Mouse (Mus musculus): ENCODE measurements around the gene Ybx3.

Gene Ybx3

DNA sequence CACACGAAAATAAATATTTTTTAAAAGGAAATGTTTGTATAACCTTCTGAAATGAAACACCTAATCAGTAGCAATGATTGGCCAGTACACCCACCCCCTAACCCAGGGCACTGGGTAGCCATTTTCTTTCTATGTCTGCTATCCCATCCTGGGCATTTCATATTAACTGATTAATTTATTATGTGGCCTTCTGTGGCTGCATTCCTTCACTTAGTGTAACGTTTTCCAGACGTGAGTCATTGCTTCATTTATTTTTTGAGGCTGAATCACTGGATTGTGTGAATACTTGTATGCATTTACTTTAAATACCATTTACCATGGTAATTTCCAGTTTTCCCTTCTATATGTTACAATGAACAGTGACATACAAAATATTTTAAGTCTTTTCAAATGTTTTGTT lies 48.2 kb downstream of the Ybx3 start:
- in situ Hi-C loops (cut with MboI; ENCODE audit: low sequenced_read_pairs) = no loop called here

DNA sequence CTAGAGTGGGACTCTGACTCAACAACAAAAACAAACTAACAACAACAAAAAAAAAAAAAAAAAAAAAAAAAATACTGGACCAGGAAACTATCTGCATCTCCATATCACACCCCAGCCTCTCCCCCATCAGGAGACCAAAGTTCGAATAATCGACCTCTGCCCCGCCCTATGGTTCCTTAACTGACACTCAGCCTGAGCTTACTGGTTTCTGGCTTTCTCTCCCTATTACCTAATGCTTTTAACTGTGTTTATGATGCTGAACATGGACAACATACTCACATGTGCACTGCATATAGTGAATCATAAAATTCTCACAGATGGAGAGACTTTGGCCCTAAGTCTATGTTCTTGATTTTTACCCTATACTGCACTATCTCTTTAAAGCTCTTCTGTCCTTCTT lies 49.0 kb downstream of the Ybx3 start:
- in situ Hi-C loops (cut with MboI; ENCODE audit: low sequenced_read_pairs) = no loop called here

DNA sequence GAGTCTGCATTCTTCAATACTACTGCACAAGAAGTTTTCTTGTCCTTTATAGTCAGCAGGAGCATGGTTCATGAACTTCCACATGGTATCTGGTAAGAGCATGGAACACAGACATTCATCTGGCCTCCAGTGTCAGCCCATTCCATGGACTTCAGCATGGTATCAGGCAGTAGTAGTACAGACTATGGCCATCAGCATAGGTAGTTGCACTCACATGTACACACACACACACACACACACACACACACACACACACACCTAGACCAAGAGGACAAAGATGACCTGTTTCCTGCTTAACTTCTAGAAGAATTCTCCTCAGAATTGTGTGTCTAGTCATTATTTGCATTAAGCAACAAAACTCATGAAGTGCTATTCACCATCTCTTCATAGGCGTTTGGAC lies 49.5 kb downstream of the Ybx3 start:
- in situ Hi-C loops (cut with MboI; ENCODE audit: low sequenced_read_pairs) = no loop called here

DNA sequence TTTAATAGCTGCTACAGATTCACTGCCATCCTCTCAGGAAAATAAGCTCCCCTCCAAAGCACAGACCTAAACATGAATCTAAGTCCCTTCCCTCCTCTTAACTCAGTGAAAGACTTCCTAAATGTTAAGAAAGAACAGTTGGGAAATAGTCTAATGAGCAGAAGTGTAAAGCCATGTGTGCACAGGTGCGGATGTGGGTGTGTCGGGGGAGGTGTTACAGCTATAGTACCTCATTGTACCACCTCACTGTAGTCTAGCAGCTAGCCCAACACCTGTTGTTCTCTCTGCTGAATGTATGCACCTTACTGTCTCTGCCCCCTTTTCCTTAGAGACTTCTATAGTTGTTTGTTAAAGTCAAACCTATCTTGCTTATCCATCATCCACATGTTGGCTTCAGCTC lies 61.2 kb downstream of the Ybx3 start:
- in situ Hi-C loops (cut with MboI; ENCODE audit: low sequenced_read_pairs) = no loop called here

DNA sequence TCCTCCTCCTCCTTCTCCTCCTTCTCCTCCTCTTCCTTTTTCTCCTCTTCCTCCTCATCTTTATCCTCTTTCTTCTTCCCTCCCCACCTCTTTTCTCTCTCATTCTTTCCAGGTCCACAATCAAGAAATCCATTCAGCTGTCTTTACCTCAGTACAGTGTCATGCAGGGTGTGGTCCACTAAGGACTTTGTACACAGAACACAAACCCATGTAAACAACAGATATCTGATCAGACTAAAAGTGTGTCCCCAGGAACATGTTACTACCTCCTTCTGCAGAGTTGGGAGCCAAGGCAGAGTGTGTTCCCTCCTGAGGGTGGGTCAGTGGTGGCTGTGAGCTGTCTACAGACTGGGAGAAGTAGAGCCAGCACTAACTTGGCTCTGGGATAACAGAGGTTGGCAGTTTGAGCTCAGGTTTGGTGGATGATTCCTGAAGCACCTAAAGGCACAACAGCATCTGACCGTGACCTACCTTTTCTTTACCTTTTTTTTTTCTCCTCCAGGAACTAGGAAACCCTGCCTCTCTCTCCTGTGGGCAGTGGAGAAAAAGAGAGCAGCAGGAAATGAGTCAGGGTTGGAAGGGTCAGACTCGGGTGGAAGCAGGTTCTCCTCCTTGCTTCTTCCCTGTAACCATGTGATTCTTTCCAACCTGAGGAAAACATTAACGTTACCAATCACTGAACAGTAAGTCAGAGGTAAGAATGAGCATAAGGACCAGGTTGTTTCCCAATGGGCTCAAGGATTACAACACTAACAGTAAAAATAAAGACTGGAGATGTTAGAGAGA lies 66.2 kb downstream of the Ybx3 start:
- in situ Hi-C loops (cut with MboI; ENCODE audit: low sequenced_read_pairs) = no loop called here

DNA sequence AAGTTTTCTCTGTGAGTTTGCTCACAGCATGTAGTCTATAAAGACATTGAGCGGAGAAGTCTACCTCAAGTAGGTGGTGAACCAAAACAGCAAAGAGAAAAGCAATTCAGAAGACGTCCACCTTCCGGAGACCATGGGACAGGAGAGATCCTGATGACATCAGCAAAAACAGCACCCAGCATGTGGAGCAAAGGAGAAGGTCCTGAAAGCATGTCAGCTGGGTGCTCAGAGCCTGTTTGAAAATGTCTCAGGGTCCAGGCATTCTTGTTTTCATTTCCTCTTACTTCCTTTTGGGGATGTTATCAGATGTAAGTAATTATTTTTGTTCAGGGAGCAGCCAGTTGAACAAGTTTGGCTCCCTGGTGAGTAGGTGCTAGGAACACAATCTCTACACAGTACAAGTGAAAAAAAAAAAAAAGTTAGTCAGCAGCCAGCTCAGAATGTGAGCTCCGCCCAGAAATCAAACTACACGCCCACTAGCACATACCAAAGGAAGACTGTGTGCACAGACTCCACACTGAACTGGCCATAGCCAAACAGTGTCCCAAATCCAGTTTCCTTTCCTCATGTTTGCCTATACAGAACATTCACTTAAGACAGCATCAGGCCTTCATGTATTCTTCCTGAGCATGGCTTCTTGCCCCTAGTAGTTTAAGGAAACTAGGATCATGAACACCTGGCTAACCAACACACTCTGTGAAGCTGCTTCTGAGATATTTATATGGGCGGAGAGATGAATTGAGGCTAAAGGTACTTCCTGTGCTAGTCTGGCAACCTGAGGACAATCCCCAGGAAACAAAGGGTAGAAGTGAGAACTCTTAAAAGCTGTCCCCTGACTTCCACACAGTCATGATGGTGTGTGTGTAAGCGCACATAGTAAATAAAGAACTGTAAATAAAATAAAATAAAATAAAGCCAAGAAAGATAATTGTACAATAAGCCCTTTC lies 71.8 kb downstream of the Ybx3 start:
- in situ Hi-C loops (cut with MboI; ENCODE audit: low sequenced_read_pairs) = no loop called here
